Mouse (Mus musculus) gastrocnemius, postnatal 14 days (tissue): Measurements from ENCODE around the gene Chit1. TPM values are rescaled to one million over a fixed set of nuclear protein-coding genes. Genes with fewer than 3 reads are reported as not detected.

Experiments used
- DNase-seq: peaks from one replicate; pipeline ENCODE4 v3.0.0; 2021; ENCODE audit warnings: mixed read lengths
- intact Hi-C: fragments of 180-260 bp; cut with DNase I; formaldehyde crosslinking; loops from one replicate; pipeline ENCODE4 v1.15.1; 2025; ENCODE audit warnings: low total_unique reads
- total RNA-seq, 2 experiments: library from RNA; stranded (reverse); gene quantifications; 2 replicates each; pipeline ENCODE4 v1.2.3; 2021

Gene Chit1
- total RNA-seq, 2 experiments from 2014 or later: not detected

DNA sequence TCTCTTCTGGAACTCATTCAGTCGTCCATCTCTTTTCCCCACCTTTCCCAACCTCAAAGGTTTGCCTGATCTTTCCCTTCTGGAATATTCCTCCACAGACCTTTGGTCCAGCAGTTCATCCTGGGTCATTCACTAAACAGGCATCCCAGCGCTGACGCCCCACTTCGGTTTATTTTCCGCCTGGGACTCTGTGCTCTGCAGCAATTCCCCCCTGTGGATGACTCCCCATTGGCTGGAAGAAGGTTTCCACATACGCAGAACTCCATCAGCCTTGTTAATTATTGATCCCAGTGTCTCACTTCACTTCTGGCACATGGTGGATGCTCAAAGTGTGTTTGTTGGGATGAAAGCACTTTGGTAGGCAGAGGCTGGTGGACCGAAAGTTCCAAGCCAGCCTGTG, 52.4 kb downstream of the Chit1 start:
- no peak for DNase-seq
- intact Hi-C loops: no loop called here

GRCm38 (mm10) chr1:134164454-134164853, 53.4 kb downstream of the Chit1 start:
- intact Hi-C loops: no loop called here
- DNase-seq: no peak

- DNase-seq: no peak
- intact Hi-C loops: no loop called here
Observed at GRCm38 (mm10) chr1:134166547-134166946, 55.5 kb downstream of the Chit1 start.

DNA sequence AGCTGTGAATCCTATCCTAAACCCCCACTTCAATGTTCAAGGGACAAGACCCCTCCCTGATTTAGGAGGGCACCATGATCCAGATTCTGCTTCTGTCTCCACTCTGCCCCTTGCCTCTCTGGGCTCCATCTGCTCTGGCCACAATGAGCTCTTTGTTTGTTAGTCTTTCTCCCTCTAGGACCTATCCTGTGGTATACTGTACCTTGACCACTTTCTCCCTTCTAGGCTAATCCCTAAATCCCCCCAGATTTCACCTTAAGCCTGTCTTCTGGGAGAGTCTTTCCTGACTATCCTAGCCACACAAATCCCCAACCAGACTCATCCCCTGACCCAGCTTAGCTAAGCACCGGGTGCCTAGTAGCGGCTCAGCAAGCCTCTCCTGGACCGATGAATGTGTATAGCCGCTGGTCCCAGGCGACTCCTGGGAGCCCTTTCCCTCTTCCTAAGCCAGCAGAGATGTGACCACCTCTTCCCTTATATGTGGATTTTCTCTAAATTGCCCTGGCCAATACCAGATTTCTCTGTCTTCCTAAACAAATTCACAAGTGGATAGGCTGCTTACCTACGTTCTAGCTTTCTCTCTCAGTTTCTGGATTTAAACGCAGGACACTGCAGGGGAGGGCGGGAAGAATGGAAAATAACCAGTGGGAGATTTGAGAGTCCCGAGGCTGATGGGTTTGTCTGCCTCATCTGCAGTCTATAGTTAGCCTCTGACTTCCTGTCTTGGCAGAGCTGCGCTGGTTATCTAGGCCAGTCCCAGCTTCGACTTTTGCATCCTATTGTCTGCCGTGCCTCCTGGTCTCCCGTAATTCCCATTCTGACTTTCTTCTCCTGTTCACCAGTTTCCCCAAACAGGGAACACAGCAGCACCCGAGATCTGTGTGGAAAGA, 56.6 kb downstream of the Chit1 start:
- intact Hi-C loops: no loop called here
- DNase-seq: no peak

DNA sequence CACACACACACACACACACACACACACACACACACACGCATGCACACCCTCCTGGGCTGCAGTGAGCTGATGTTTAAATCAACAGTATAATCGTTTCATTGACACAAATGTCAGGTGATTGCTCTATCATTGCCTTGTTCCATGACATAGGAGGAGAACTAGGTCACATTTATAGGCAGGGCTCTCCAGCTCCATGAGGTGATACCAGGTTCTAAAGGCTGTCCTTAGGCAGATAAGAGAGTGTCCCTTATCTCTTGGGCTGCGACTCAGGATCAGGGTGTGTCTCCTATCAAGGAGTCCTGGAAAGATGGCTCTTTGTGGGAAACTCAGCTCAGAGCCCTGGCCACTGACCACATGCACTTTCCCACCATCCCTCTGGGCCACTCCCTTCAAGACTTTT, 57.5 kb downstream of the Chit1 start:
- intact Hi-C loops: no loop called here
- no peak for DNase-seq

DNA sequence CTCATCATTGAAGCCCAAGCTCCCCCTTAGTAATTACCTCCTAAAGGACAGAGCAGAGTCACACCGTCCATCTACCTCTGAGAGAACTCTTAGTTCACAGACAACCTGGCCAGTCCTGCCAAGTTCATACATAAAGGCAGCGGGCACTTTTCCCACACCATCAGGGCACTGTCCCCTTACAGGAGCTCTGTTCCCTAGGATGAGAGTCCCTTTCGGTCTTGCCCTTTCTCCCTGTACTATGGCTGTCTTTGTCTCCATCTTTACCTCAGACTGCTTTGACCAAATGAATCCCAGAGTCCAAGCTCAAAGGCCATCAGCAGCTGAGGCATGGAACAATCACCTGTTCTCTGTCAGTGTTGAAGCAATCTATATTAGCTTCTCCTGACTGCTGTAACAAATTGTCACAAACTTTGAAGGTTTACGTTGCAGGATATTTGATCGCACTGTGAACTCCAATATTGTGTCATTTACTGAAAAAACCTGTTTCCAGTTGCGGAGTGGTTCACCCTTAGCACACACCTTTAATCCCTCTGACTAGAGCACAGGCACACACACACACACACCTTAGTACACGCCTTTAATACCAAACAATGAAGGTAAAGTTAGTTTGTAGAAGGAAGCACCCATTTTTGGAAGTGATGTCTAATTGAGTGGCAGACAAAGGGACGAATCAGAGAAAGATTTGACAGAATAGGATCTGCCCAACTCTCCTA, 58.1 kb downstream of the Chit1 start:
- DNase-seq: no peak
- intact Hi-C loops: no loop called here

DNA sequence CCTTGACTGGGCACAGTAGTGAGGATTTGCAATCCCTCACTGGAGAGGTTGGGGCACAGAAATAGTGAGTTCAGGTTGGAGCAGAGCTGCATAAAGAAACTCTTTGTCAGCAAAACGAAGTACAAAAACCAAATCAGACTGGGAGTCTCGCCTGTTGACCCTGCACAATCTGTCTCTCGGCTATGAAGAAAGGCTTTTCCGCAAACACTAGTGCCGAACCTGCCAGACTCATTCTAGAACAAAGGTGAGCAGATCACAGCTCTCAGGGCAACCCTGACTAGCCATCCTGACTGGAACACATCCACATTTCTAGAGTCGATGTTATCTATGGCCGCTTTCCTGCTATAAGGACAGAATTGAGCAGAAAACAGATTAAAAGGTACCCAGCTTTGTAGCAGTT, 62.0 kb downstream of the Chit1 start:
- intact Hi-C loops: no loop called here
- DNase-seq: no peak

DNA sequence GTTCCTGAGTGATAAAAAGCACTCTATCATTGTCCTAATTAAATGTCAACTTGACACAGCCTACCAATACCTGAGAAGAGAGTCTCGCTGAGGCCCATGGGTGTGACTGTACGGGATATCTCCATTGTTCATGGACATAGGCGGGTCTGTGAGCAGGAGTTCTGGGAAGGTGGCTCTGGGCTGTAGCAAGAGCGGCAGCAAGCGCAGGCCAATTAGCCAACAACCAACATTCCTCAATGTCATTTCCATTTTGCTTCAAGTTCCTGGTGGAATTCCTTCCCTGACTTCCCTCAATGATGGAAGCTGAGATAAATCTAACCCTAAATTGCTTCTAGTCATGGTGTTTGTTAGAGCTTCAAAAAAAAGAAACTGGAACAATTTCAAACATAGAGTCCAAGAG, 66.9 kb downstream of the Chit1 start:
- DNase-seq: no peak
- intact Hi-C loops: no loop called here

- no peak for DNase-seq
- intact Hi-C loops: no loop called here
Observed at GRCm38 (mm10) chr1:134182025-134182424, 71.0 kb downstream of the Chit1 start, which contains the start of gene Chil1. Chil1 (plus strand) TSS chr1:134182176.

DNA sequence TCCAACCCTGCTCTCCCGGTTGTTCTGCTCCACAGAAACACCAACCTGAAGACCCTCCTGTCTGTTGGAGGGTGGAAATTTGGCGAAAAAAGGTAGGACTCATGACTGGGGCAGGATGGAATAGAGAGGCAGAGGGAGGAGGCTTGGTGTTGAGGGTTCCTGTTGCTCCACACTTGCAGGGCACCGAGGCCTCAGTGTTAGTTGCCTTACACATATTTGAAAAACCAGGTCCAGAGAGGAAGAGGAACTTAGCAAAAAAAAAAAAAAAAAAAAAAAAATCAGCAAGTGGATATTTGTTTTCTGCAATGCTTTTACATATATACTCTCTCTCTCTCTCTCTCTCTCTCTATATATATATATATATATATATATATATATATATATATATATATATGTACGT, 73.0 kb downstream of the Chit1 start:
- intact Hi-C loops: no loop called here
- no peak for DNase-seq

DNA sequence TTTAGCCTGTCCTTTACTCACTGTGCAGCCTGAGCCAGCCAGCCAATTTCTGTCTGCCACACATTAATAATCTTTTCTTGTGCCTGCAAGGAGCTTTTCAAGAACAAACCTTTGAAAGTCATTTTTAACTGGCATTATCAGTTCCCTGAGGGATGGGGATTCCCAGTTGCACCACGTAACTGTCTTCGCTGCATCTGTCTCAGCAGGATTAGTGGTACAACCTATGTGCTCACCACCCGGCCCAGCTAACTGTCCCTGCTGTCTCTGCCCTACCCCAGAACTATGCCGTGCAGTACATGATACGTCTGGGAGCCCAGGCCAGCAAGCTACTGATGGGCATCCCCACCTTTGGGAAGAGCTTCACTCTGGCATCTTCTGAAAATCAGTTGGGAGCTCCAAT, 77.2 kb downstream of the Chit1 start:
- intact Hi-C loops: no loop called here
- DNase-seq: no peak

GRCm38 (mm10) chr1:134188989-134189729, 78.1 kb downstream of the Chit1 start:
- intact Hi-C loops: no loop called here
- no peak for DNase-seq

GRCm38 (mm10) chr1:134191192-134191591, 80.2 kb downstream of the Chit1 start:
- intact Hi-C loops: no loop called here
- DNase-seq: peak; percentile 28

DNA sequence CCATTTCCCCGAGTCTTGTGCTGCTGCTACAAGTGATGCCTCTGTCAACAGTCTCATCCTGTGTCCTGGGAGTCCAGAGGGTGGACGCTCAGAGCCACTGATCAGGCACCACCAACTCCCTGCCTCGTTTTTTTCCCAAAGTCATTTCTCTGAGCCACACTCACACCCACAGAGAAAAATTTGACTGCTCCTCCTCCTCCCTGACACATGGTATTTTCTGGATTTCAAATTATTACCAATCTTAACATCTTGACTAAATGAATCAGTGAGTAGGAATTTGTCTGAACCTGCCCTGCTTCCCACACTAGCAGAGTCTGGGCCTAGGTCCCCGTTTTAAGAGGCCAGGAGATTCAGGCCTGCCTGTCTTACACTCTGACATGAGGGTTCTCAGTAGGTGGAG, 81.0 kb downstream of the Chit1 start:
- intact Hi-C loops: no loop called here
- no peak for DNase-seq

GRCm38 (mm10) chr1:134193126-134193525, 82.1 kb downstream of the Chit1 start, which contains the start of gene Mybph:
Mybph (plus strand) TSS chr1:134193448.
- DNase-seq: peak; percentile 53
- intact Hi-C loops: no loop called here

DNA sequence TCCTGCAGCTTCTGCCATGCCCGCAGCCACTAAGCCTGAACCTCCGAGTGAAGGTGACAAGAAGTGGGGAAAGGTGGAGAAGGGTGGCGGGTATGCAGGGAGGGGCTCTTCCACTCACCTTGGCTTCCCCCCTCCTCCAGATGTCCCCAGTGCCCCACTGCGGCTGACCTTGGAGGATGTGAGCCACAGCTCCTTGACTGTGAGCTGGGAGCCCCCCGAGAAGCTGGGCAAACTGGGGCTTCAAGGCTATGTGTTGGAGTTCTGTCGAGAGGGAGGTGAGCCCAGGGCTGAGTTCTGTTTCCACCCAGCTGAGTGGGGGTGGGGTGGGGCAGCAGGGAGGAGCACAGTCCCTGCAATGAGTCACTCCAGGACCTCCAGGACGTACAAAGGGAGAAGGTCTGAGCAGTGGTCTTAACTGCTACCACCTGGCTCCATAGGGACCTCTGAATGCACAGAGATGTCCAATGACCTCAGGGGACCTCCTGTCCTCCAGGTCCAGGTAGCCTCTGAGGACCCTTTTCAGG, 82.7 kb downstream of the Chit1 start:
- DNase-seq: peak; percentile 23
- intact Hi-C loops: no loop called here

DNA sequence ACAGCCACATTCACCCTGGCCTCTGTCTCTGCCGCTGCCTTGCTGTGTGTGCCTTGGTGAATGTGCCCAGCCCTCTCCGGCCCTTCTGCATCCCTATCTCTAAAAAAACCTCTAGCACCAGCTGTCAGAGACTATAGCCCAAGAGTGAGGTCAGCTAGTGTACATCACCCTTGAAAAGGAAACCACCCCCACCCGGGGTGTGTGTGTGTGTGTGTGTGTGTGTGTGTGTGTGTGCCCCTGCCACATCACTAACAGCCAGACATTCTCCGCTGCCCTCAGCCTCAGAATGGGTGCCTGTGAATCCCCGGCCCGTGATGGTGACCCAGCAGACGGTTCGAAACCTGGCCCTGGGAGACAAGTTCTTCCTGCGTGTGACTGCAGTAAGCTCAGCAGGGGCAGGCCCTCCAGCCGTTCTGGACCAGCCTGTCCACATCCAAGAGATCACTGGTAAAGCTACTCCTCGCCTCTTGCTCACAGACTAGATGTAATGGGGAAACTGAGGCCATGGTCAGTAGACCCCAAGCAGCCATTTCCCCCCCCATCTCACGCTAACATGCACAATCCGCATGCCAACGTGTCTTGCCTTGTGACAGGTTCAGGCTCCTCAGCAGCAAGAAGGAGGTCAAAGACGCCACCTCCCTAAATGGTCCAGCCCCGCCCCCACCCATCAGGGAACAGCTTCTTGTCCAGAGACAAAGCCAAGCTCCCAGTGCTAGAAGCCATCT, 83.4 kb downstream of the Chit1 start:
- intact Hi-C loops: loop anchor here (5.0 kb wide), 1 partner anchor 42 kb away; no protein-coding TSS in a partner anchor
- DNase-seq: peak; percentile 14

DNA sequence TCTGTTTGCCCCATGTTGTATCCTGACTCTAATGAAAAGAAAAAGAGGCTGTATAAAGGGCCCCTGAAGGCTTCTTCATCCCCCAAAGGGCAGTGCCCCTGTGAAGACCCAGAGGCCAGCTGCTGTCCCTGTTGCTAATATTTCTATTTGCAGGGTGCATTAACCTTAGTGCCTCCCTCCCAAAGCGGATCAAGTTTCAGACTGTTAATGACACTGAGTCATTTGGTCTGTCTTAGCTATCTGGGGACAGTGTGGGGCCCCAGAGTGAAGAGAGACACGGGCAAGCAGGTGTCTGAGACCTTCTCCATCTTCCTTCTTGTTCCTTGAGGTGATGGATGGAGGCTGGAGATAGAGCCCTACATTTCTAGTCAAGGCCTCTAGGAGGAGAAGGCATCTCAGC, 84.1 kb downstream of the Chit1 start:
- DNase-seq: peak; percentile 17
- intact Hi-C loops: loop anchor here (5.0 kb wide), 1 partner anchor 43 kb away; no protein-coding TSS in a partner anchor

- intact Hi-C loops: loop anchor here (5.0 kb wide), 1 partner anchor 43 kb away; no protein-coding TSS in a partner anchor
- DNase-seq: peak; percentile 53
Observed at GRCm38 (mm10) chr1:134195571-134195970, 84.5 kb downstream of the Chit1 start.
